Mouse (Mus musculus) midbrain, postnatal 0 days (tissue): ENCODE results near the gene Tgm3. TPM values are rescaled to one million over a fixed set of nuclear protein-coding genes. Genes with fewer than 3 reads are reported as not detected.

Source experiments
- ATAC-seq: fragments of 200-750 bp; cut with Nextera tagmentation; 2 replicates; pipeline ENCODE4 v1.8.0; 2017; ENCODE audit warnings: moderate number of reproducible peaks, mild to moderate bottlenecking, moderate TSS enrichment, moderate library complexity; ENCODE audit not compliant: low FRiP score
- DNase-seq: peaks from one replicate; pipeline ENCODE4 v3.0.0-alpha.2; 2015; ENCODE audit warnings: low spot score
- H3K27ac ChIP-seq: fragments of 300-500 bp; sonication (generic); 2 replicates; pipeline ENCODE4 v1.5.1; 2014; ENCODE audit warnings: low read depth, mild to moderate bottlenecking, low read length, mixed read lengths
- H3K27me3 ChIP-seq: fragments of 300-500 bp; sonication (generic); 2 replicates; pipeline ENCODE4 v1.6.1; 2014; ENCODE audit warnings: low read length, control low read depth, mixed read lengths; ENCODE audit not compliant: insufficient read depth
- H3K36me3 ChIP-seq: fragments of 300-500 bp; sonication (generic); 2 replicates; pipeline ENCODE4 v1.6.1; 2014; ENCODE audit warnings: low read length, control low read depth, mixed read lengths; ENCODE audit not compliant: insufficient read depth
- H3K4me1 ChIP-seq: fragments of 300-500 bp; sonication (generic); 2 replicates; pipeline ENCODE4 v1.6.1; 2014; ENCODE audit warnings: mild to moderate bottlenecking, control low read depth, antibody characterized with exemption, low read length, mixed read lengths; ENCODE audit not compliant: insufficient read depth
- H3K4me2 ChIP-seq: fragments of 300-500 bp; sonication (generic); 2 replicates; pipeline ENCODE4 v1.6.1; 2014; ENCODE audit warnings: low read depth, mild to moderate bottlenecking, low read length, mixed read lengths; ENCODE audit not compliant: poor library complexity, severe bottlenecking
- H3K4me3 ChIP-seq: fragments of 300-500 bp; sonication (generic); 2 replicates; pipeline ENCODE4 v1.5.1; 2014; ENCODE audit warnings: low read depth, mild to moderate bottlenecking, low read length, moderate library complexity
- H3K9ac ChIP-seq: fragments of 300-500 bp; sonication (generic); replicated peaks from 2 replicates; pipeline ENCODE4 v1.6.1; 2014; ENCODE audit warnings: mild to moderate bottlenecking, low read length, moderate library complexity, mixed read lengths; ENCODE audit not compliant: poor library complexity, severe bottlenecking
- H3K9me3 ChIP-seq: fragments of 300-500 bp; sonication (generic); 2 replicates; pipeline ENCODE4 v1.6.1; 2016; ENCODE audit warnings: low read length, control low read depth
- CTCF ChIP-seq: IDR thresholded peaks from 2 replicates; pipeline ENCODE4 v1.5.1; 2016; ENCODE audit warnings: antibody characterized with exemption, mild to moderate bottlenecking
- WGBS: fragments of 180-500 bp; shearing (Covaris S2); extraction: QIAGEN DNeasy Blood & Tissue Kit; methylation state at CpG from one replicate; pipeline ENCODE4 v1.1.7; 2014; 5-methylcytosine and 5-hydroxymethylcytosine counted together
- polyA plus RNA-seq: library from polyadenylated mRNA; unstranded; fragments of >200 nt; fragmentation: Nextera tagmentation; extraction: Ambion mirVana; gene quantifications from 2 replicates; pipeline ENCODE4 v1.2.1, GENCODE M21; 2015
- total RNA-seq: library from RNA; depleted of rRNA; stranded (reverse); fragments of >200 nt; gene quantifications from 2 replicates; pipeline ENCODE4 v1.2.3, GENCODE M21; 2014

Gene Tgm3
- total and polyA plus RNA-seq, 2 experiments from 2014 or later: 0.06 to 0.11 TPM

- Histone ChIP-seq H3K36me3 (no peaks in the 10 kb centered on the region), H3K9ac (no peak overlapping the region), H3K4me1 (no peaks in the 10 kb centered on the region), H3K27ac (no peak overlapping the region), H3K9me3 (no peaks in the 10 kb centered on the region), H3K4me3 (no peak overlapping the region), H3K27me3 (no peaks in the 10 kb centered on the region), H3K4me2 (no peak overlapping the region)
- no peak for ATAC-seq
- WGBS: 68% methylated on average over 6 of the region's 6 CpGs
- no peak for TF ChIP-seq CTCF
- DNase-seq: no peak
Measured at GRCm38 (mm10) chr2:130040190-130040886, 28.2 kb downstream of the Tgm3 start.

DNA sequence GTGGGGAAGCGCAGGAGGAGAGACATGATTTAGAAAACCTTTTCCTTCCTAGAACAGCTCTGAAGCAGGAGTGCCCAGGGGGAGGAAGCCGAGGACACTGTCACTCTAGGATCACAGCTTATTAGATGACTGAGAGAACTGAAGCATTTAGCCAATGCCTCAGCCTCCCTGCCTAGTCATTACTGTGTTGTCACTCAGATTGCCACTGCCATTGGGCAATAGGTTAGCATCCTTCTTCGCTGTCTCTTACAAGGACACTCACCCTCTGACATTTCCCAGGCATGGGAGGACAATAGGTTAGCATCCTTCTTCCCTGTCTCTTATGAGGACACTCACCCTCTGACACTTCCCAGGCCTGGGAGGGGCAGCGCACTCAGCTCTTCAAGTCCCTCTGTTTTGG lies 31.7 kb downstream of the Tgm3 start:
- Histone ChIP-seq H3K9ac (no peak overlapping the region), H3K4me1 (no peaks in the 10 kb centered on the region), H3K4me2 (no peak overlapping the region), H3K27me3 (no peaks in the 10 kb centered on the region), H3K9me3 (no peaks in the 10 kb centered on the region), H3K36me3 (no peaks in the 10 kb centered on the region), H3K4me3 (no peak overlapping the region), H3K27ac (no peak overlapping the region)
- no peak for ATAC-seq
- TF ChIP-seq CTCF: no peak
- WGBS: 85% methylated on average over 4 of the region's 4 CpGs
- DNase-seq: no peak

DNA sequence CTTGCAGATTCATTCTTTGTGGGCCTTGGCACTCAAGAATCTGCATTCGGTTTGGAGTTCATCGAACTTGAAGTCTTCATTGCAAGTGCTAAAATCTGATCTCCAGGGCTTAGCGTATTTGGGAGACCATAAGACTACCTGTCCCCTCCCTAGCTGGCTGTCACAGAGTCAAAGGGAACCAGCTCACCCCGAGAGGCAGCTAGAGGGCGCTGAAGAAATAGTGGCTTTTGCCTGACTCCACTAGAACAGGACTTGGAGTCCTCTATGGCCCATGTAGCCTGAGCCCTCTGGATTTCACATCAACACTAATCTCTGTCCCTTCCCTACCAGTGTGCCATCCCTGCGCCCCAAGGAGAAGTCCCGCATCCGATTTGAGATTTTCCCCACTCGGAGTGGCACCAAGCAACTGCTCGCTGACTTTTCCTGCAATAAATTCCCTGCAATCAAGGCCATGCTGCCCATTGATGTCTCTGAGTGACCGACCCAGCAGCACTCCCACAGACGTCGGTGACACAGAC lies 35.8 kb downstream of the Tgm3 start:
- no peaks in the 10 kb centered on the region for H3K4me1 ChIP-seq
- H3K36me3 ChIP-seq: no peaks in the 10 kb centered on the region
- WGBS: 80% methylated on average over 13 of the region's 13 CpGs
- TF ChIP-seq CTCF: peak; percentile 35
- DNase-seq (no peak), ATAC-seq (no peak)
- no peak overlapping the region for H3K4me3 ChIP-seq
- H3K27ac ChIP-seq: no peak overlapping the region
- no peak overlapping the region for H3K4me2 ChIP-seq
- H3K9ac ChIP-seq: no peak overlapping the region
- H3K27me3 ChIP-seq: no peaks in the 10 kb centered on the region
- no peaks in the 10 kb centered on the region for H3K9me3 ChIP-seq

GRCm38 (mm10) chr2:130048792-130049191 lies 36.6 kb downstream of the Tgm3 start:
- WGBS: 82% methylated on average over 6 of the region's 6 CpGs
- H3K36me3 ChIP-seq: no peaks in the 10 kb centered on the region
- no peak overlapping the region for H3K27ac ChIP-seq
- H3K4me3 ChIP-seq: no peak overlapping the region
- ATAC-seq (no peak), DNase-seq (no peak)
- no peak for TF ChIP-seq CTCF
- no peaks in the 10 kb centered on the region for H3K27me3 ChIP-seq
- no peaks in the 10 kb centered on the region for H3K4me1 ChIP-seq
- no peaks in the 10 kb centered on the region for H3K9me3 ChIP-seq
- no peak overlapping the region for H3K4me2 ChIP-seq
- H3K9ac ChIP-seq: no peak overlapping the region

DNA sequence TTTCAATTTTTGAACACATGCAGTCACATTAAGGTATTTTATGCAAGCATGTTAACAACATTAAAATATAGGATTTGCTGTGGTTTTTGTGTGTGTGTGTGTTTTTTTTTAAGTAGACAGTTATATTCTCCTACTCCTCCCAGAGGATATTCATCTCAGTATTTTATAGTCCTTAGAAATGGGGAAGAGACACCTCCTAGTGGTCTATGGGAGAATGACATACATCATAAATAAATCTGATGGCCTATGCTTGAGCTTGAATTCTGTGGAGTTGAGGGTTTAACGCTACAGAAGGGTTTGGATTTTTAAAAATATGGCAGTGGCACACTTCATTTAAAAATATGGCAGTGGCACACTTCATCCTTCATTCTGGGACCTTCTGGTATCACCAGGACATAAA lies 46.0 kb downstream of the Tgm3 start:
- Histone ChIP-seq H3K4me2 (no peak overlapping the region), H3K27me3 (no peaks in the 10 kb centered on the region), H3K36me3 (no peaks in the 10 kb centered on the region), H3K27ac (no peak overlapping the region), H3K9me3 (no peaks in the 10 kb centered on the region), H3K4me1 (no peaks in the 10 kb centered on the region), H3K4me3 (no peak overlapping the region), H3K9ac (no peak overlapping the region)
- no peak for ATAC-seq
- peak; percentile 89 for TF ChIP-seq CTCF
- peak; percentile 77 for DNase-seq
- WGBS: 66% methylated on average over 1 of the region's 1 CpGs

DNA sequence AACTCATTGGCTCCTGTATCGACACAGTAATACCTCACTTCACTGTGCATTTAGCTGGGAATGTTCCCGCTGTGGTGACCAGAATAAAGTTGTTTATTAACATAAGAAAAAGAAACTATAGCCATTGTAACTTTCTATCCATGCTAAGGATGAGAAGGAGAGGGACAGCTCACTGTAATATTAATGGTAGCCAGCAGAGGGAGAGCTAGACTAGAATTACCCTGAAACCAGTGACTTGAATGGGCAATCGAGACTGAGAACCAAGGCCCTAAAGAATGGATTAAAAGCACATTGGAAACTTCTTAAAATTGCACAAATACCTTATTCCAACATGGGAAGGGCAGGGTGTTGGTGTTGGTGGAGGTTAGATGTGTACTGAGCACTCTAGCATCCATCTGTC lies 56.1 kb downstream of the Tgm3 start:
- Histone ChIP-seq H3K36me3 (no peaks in the 10 kb centered on the region), H3K9me3 (no peaks in the 10 kb centered on the region), H3K4me3 (no peak overlapping the region), H3K27me3 (no peaks in the 10 kb centered on the region), H3K9ac (no peak overlapping the region), H3K4me2 (no peak overlapping the region), H3K27ac (no peak overlapping the region), H3K4me1 (no peaks in the 10 kb centered on the region)
- TF ChIP-seq CTCF: peak; percentile 89
- no peak for ATAC-seq
- peak; percentile 70 for DNase-seq
- WGBS: 17% methylated on average over 3 of the region's 3 CpGs
